Mouse (Mus musculus) C2C12 (cell line): ENCODE results near the gene Engase. TPM values are rescaled to one million over a fixed set of nuclear protein-coding genes. Genes with fewer than 3 reads are reported as not detected.

Experiments
- H3K27me3 ChIP-seq: one replicate; pipeline ENCODE4 v1.6.1; 2011; ENCODE audit not compliant: control insufficient read depth, insufficient read depth, insufficient read length
- H3K36me3 ChIP-seq: one replicate; pipeline ENCODE4 v1.6.1; 2011; ENCODE audit not compliant: control insufficient read depth, insufficient read depth
- H3K4me3 ChIP-seq: one replicate; pipeline ENCODE4 v1.5.1; 2011; ENCODE audit warnings: mild to moderate bottlenecking, control low read depth; ENCODE audit not compliant: poor library complexity, insufficient read depth, severe bottlenecking
- H3K79me2 ChIP-seq: one replicate; pipeline ENCODE4 v1.6.1; 2011; ENCODE audit not compliant: control insufficient read depth, insufficient read depth
- H3K79me3 ChIP-seq: one replicate; pipeline ENCODE4 v1.6.1; 2011; ENCODE audit warnings: low read depth, control low read depth
- H3ac ChIP-seq: one replicate; pipeline ENCODE3; 2011; ENCODE audit warnings: low read depth; ENCODE audit not compliant: control insufficient read depth, insufficient read length
- CEBPB ChIP-seq: IDR thresholded peaks from one replicate; pipeline ENCODE4 v1.6.1; 2011; ENCODE audit warnings: low read depth, mild to moderate bottlenecking, control low read depth, moderate library complexity
- CTCF ChIP-seq: IDR thresholded peaks from one replicate; pipeline ENCODE4 v1.5.1; 2011; ENCODE audit not compliant: control insufficient read depth, insufficient read depth, insufficient read length
- FOSL1 ChIP-seq: IDR thresholded peaks from one replicate; pipeline ENCODE4 v1.8.0; 2011; ENCODE audit warnings: mild to moderate bottlenecking, low read length; ENCODE audit not compliant: poor library complexity, insufficient read depth, severe bottlenecking
- MAX ChIP-seq: IDR thresholded peaks from one replicate; pipeline ENCODE4 v1.6.1; 2011; ENCODE audit warnings: mild to moderate bottlenecking, control low read depth
- MYOD1 ChIP-seq: IDR thresholded peaks from one replicate; pipeline ENCODE4 v1.6.1; 2011; ENCODE audit warnings: low read depth; ENCODE audit not compliant: control insufficient read depth, insufficient read length
- MYOG ChIP-seq: IDR thresholded peaks from one replicate; pipeline ENCODE4 v1.6.1; 2011; ENCODE audit not compliant: control insufficient read depth, insufficient read length; ENCODE audit errors: extremely low read depth
- USF1 ChIP-seq: IDR thresholded peaks from one replicate; pipeline ENCODE4 v1.6.1; 2011; ENCODE audit warnings: low read depth, mild to moderate bottlenecking, control low read depth, moderate library complexity
- polyA plus RNA-seq: library from polyadenylated mRNA; unstranded; fragments of >200 nt; fragmentation: generic; extraction: Trizol; gene quantifications from one replicate; pipeline ENCODE4 v1.2.1, GENCODE M21; 2012; ENCODE audit warnings: missing spikeins

Engase gene
- polyA plus RNA-seq, 1 experiment, result 2.1 TPM

- H3K79me2 ChIP-seq, result no peaks in the 10 kb centered on the region
- H3K27me3 ChIP-seq, result peaks cover 91% of the 10 kb centered on the region
- no peak for TF ChIP-seq MYOD1
- no peak for TF ChIP-seq USF1
- no peak for TF ChIP-seq FOSL1
- no peak for TF ChIP-seq MYOG
- TF ChIP-seq MAX, result no peak
- no peak for TF ChIP-seq CTCF
- TF ChIP-seq CEBPB, result no peak
- no peak overlapping the region for H3ac ChIP-seq
- H3K79me3 ChIP-seq, result no peaks in the 10 kb centered on the region
- no peak overlapping the region for H3K4me3 ChIP-seq
- no peaks in the 10 kb centered on the region for H3K36me3 ChIP-seq
These were observed 12.3 kb downstream of the Engase start for GRCm38 (mm10) chr11:118488907-118489270.

GRCm38 (mm10) chr11:118490566-118491218, 14.1 kb downstream of the Engase start:
- H3K79me3 ChIP-seq, result no peaks in the 10 kb centered on the region
- peaks cover 95% of the 10 kb centered on the region for H3K27me3 ChIP-seq
- TF ChIP-seq MYOD1, result no peak
- no peak for TF ChIP-seq MYOG
- TF ChIP-seq CTCF, result peak; percentile 92
- H3K36me3 ChIP-seq, result no peaks in the 10 kb centered on the region
- no peaks in the 10 kb centered on the region for H3K79me2 ChIP-seq
- H3ac ChIP-seq, result no peak overlapping the region
- no peak overlapping the region for H3K4me3 ChIP-seq

- Histone ChIP-seq H3K36me3 (no peaks in the 10 kb centered on the region), H3K79me3 (no peaks in the 10 kb centered on the region), H3K27me3 (peaks cover 96% of the 10 kb centered on the region), H3K79me2 (no peaks in the 10 kb centered on the region), H3K4me3 (no peak overlapping the region), H3ac (no peak overlapping the region)
- TF ChIP-seq MAX (no peak), FOSL1 (no peak), MYOG (no peak), USF1 (no peak), MYOD1 (no peak), CEBPB (no peak), CTCF (no peak)
These were observed 14.6 kb downstream of the Engase start for GRCm38 (mm10) chr11:118491230-118491629.

- Histone ChIP-seq H3ac (no peak overlapping the region), H3K4me3 (no peak overlapping the region), H3K27me3 (peaks cover 97% of the 10 kb centered on the region), H3K79me3 (no peaks in the 10 kb centered on the region), H3K36me3 (no peaks in the 10 kb centered on the region), H3K79me2 (no peaks in the 10 kb centered on the region)
- TF ChIP-seq CEBPB, result no peak
- TF ChIP-seq MAX, result no peak
- no peak for TF ChIP-seq MYOG
- no peak for TF ChIP-seq MYOD1
- no peak for TF ChIP-seq FOSL1
- TF ChIP-seq USF1, result no peak
- no peak for TF ChIP-seq CTCF
These were observed 16.8 kb downstream of the Engase start for GRCm38 (mm10) chr11:118493458-118493857.

GRCm38 (mm10) chr11:118494001-118494737, 17.5 kb downstream of the Engase start:
- H3K79me3 ChIP-seq, result no peaks in the 10 kb centered on the region
- H3ac ChIP-seq, result no peak overlapping the region
- no peaks in the 10 kb centered on the region for H3K36me3 ChIP-seq
- TF ChIP-seq MAX (no peak), CTCF (no peak), MYOG (no peak), FOSL1 (no peak), CEBPB (no peak), MYOD1 (no peak), USF1 (no peak)
- H3K27me3 ChIP-seq, result peaks cover 97% of the 10 kb centered on the region
- H3K4me3 ChIP-seq, result no peak overlapping the region
- no peaks in the 10 kb centered on the region for H3K79me2 ChIP-seq

- Histone ChIP-seq H3ac (no peak overlapping the region), H3K4me3 (no peak overlapping the region), H3K79me2 (no peaks in the 10 kb centered on the region), H3K36me3 (no peaks in the 10 kb centered on the region), H3K79me3 (no peaks in the 10 kb centered on the region), H3K27me3 (peaks cover 97% of the 10 kb centered on the region)
- TF ChIP-seq CTCF, result no peak
- no peak for TF ChIP-seq MAX
- no peak for TF ChIP-seq USF1
- TF ChIP-seq FOSL1, result no peak
- no peak for TF ChIP-seq MYOD1
- TF ChIP-seq CEBPB, result no peak
- no peak for TF ChIP-seq MYOG
These were observed 18.4 kb downstream of the Engase start for GRCm38 (mm10) chr11:118495065-118495464.
